40 mouse cellular contexts compared by ENCODE assay signal in the genomic region with DNA sequence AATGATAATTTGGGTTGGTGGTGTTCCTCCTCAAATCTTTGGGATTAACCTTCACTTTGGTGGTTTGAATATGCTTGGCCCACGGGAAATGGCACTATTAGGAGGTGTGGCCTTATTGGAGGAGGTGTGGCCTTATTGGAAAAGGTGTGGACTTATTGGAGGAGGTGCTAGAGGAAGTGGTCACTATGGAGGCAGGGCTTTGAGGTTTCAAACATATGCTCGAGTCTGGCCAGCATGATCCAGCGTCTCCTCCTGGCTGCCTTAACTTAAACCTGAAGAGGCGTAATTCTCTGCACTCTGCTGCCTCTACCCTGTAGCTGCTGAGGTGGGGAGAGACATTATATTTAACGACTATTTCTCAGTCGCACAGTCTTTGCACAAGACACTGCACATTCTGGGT. TPM values are rescaled to one million over a fixed set of nuclear protein-coding genes. Genes with fewer than 3 reads are reported as not detected.
"Had no signal": no experiment of that assay in that cellular context is flagged by ENCODE, and none has a peak within 500 bp of the region (broad histone marks: within the 10 kb centered on the region; RNA-seq: fewer than 3 reads in every experiment).

No protein-coding gene starts in this region.

- H3K9ac ChIP-seq: heart, embryonic 13.5 days; heart, embryonic 15.5 days; hindbrain, embryonic 12.5 days; hindbrain, embryonic 14.5 days; intestine, embryonic 15.5 days; kidney, embryonic 15.5 days; limb, embryonic 13.5 days; limb, embryonic 15.5 days; liver, embryonic 12.5 days; liver, embryonic 14.5 days had no signal

- H3K4me2 ChIP-seq: heart, embryonic 11.5 days; heart, embryonic 13.5 days; heart, embryonic 15.5 days; hindbrain, embryonic 12.5 days; hindbrain, embryonic 14.5 days; intestine, embryonic 15.5 days; kidney, embryonic 15.5 days; limb, embryonic 13.5 days; limb, embryonic 15.5 days; liver, embryonic 12.5 days had no signal

- H3K27me3 ChIP-seq: heart, embryonic 15.5 days; hindbrain, embryonic 12.5 days; intestine, embryonic 15.5 days; limb, embryonic 13.5 days; limb, embryonic 15.5 days; liver, embryonic 12.5 days had no signal

- DNase-seq: gastrocnemius, postnatal 14 days; gastrocnemius, postnatal 36 days; heart, adult 2 months; heart, postnatal 14 days; heart, postnatal 4 days; kidney, adult 18-20 months; kidney, adult 8-10 months; kidney, postnatal 14 days; kidney, postnatal 36 days; layer of hippocampus, adult 9-11 months; layer of hippocampus, postnatal 36 days; left cerebral cortex, postnatal 4 days had no signal

- H3K9me3 ChIP-seq: heart, embryonic 13.5 days; heart, embryonic 15.5 days; hindbrain, embryonic 10.5 days; hindbrain, embryonic 12.5 days; intestine, embryonic 15.5 days; kidney, embryonic 15.5 days; limb, embryonic 13.5 days; limb, embryonic 15.5 days; liver, embryonic 12.5 days had no signal

- H3K36me3 ChIP-seq: heart, embryonic 13.5 days; heart, embryonic 15.5 days; hindbrain, embryonic 10.5 days; hindbrain, embryonic 12.5 days; intestine, embryonic 15.5 days; kidney, embryonic 15.5 days; limb, embryonic 13.5 days; limb, embryonic 15.5 days; liver, embryonic 12.5 days had no signal

- H3K4me1 ChIP-seq: liver, embryonic 12.5 days had no signal

- H3K27ac ChIP-seq: heart, adult 2 months; heart, embryonic 13.5 days; heart, embryonic 15.5 days; hindbrain, embryonic 10.5 days; hindbrain, embryonic 12.5 days; hindbrain, embryonic 14.5 days; intestine, embryonic 15.5 days; kidney, embryonic 15.5 days; kidney, postnatal 0 days; limb, embryonic 13.5 days; limb, embryonic 15.5 days; liver, embryonic 12.5 days; liver, embryonic 14.5 days had no signal

- ATAC-seq: hindbrain, embryonic 16.5 days; inflammation-experienced regulatory T-cells, adult 6 months; intestine, embryonic 15.5 days; intestine, postnatal 0 days; liver, embryonic 12.5 days had no signal

- H3K4me3 ChIP-seq: heart, adult 2 months; heart, embryonic 13.5 days; heart, embryonic 15.5 days; hindbrain, embryonic 10.5 days; hindbrain, embryonic 12.5 days; intestine, embryonic 15.5 days; kidney, embryonic 15.5 days; limb, embryonic 13.5 days; limb, embryonic 15.5 days; liver, embryonic 12.5 days had no signal

RNA-seq across cellular contexts. Expression of a gene that starts 11.6 kb away (rescaled TPM):
- total RNA-seq: gastrocnemius, adult 18-20 months; gastrocnemius, adult 8-10 months; gastrocnemius, postnatal 14 days; gastrocnemius, postnatal 36 days; heart, adult 2 months; heart, postnatal 14 days; heart, postnatal 4 days; layer of hippocampus, adult 18-20 months; layer of hippocampus, adult 8-10 months; layer of hippocampus, postnatal 14 days; layer of hippocampus, postnatal 36 days; left cerebral cortex, adult 18-20 months; left cerebral cortex, postnatal 25 days; left cerebral cortex, postnatal 4 days; liver, adult 2 months had no signal
- polyA plus RNA-seq: gonadal fat pad, adult 2 months; heart, adult 2 months; heart, embryonic 11.5 days; heart, embryonic 13.5 days; heart, embryonic 15.5 days; heart, postnatal 0 days; hindbrain, embryonic 10.5 days; hindbrain, embryonic 12.5 days; hindbrain, embryonic 14.5 days; hindbrain, embryonic 16.5 days; inflammation-experienced regulatory T-cells, adult 6 months; intestine, embryonic 15.5 days; intestine, postnatal 0 days; kidney, embryonic 15.5 days; kidney, postnatal 0 days; limb, embryonic 11.5 days; limb, embryonic 13.5 days; limb, embryonic 15.5 days; liver, adult 2 months; liver, embryonic 12.5 days; liver, embryonic 14.5 days; liver, embryonic 16.5 days had no signal
